Mouse (Mus musculus) hindbrain, embryonic 10.5 days (tissue): ENCODE measurements around the gene Tnfsf13. TPM values are rescaled to one million over a fixed set of nuclear protein-coding genes. Genes with fewer than 3 reads are reported as not detected.

Experiments used
- DNase-seq: peaks from one replicate; pipeline ENCODE4 v3.0.0-alpha.2; 2017; ENCODE audit warnings: low spot score
- H3K27ac ChIP-seq: fragments of 300-500 bp; sonication (generic); 2 replicates; pipeline ENCODE4 v1.5.1; 2016; ENCODE audit warnings: mild to moderate bottlenecking, moderate library complexity
- H3K27me3 ChIP-seq: fragments of 300-500 bp; sonication (generic); 2 replicates; pipeline ENCODE4 v1.6.1; 2016; ENCODE audit warnings: mild to moderate bottlenecking; ENCODE audit not compliant: poor library complexity, insufficient read depth, severe bottlenecking
- H3K36me3 ChIP-seq: fragments of 300-500 bp; sonication (generic); 2 replicates; pipeline ENCODE4 v1.6.1; 2016; ENCODE audit warnings: mild to moderate bottlenecking, moderate library complexity
- H3K4me1 ChIP-seq: fragments of 300-500 bp; sonication (generic); replicated peaks from 2 replicates; pipeline ENCODE4 v1.6.1; 2016; ENCODE audit warnings: mild to moderate bottlenecking
- H3K4me3 ChIP-seq: fragments of 300-500 bp; sonication (generic); 2 replicates; pipeline ENCODE4 v1.5.1; 2016; ENCODE audit warnings: mild to moderate bottlenecking, moderate library complexity
- H3K9me3 ChIP-seq: fragments of 300-500 bp; sonication (generic); 2 replicates; pipeline ENCODE4 v1.6.1; 2016; ENCODE audit warnings: mild to moderate bottlenecking, moderate library complexity
- WGBS: fragments of 180-500 bp; shearing (Covaris S2); methylation state at CpG from one replicate; pipeline ENCODE4 v1.1.7; 2016; 5-methylcytosine and 5-hydroxymethylcytosine counted together
- polyA plus RNA-seq: library from polyadenylated mRNA; unstranded; fragments of >200 nt; fragmentation: Nextera tagmentation; extraction: Ambion mirVana; gene quantifications from 2 replicates; pipeline ENCODE4 v1.2.1, GENCODE M21; 2016

Tnfsf13 gene
- polyA plus RNA-seq, 1 experiment from 2014 or later, result 0.30 TPM

DNA sequence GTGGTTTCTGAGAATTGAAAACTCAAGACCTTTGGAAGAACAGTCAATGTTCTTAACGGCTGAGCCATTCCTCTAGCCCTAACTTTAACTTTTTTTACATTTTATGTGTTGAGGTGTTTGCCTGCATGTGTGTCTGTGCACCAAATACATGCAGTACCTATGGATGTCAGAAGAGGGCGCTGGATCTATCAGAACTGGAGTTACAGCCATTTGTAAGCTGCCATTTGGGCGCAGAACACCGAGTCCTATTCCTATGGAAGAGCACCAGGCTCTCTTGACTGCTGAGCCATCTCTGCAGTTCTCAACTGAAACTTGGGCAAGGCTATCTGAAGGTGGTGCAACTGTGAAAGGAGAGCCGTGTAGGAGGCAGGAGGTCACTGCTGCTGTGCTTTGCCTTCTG is 13.0 kb upstream of the Tnfsf13 start:
- Histone ChIP-seq H3K36me3 (no peaks in the 10 kb centered on the region), H3K4me3 (no peak overlapping the region), H3K27me3 (0 out of 2 replicates have a peak, but pooled peaks cover 9% of the 10 kb centered on the region), H3K9me3 (no peaks in the 10 kb centered on the region), H3K27ac (no peak overlapping the region), H3K4me1 (peaks cover 13% of the 10 kb centered on the region)
- 73% methylated on average over 5 of the region's 5 CpGs for whole genome bisulfite sequencing
- DNase-seq, result no peak

- H3K27ac ChIP-seq, result no peak overlapping the region
- no peaks in the 10 kb centered on the region for H3K36me3 ChIP-seq
- WGBS, result 89% methylated on average over 3 of the region's 3 CpGs
Measured at GRCm38 (mm10) chr11:69697396-69697795, 11.8 kb upstream of the Tnfsf13 start.

DNA sequence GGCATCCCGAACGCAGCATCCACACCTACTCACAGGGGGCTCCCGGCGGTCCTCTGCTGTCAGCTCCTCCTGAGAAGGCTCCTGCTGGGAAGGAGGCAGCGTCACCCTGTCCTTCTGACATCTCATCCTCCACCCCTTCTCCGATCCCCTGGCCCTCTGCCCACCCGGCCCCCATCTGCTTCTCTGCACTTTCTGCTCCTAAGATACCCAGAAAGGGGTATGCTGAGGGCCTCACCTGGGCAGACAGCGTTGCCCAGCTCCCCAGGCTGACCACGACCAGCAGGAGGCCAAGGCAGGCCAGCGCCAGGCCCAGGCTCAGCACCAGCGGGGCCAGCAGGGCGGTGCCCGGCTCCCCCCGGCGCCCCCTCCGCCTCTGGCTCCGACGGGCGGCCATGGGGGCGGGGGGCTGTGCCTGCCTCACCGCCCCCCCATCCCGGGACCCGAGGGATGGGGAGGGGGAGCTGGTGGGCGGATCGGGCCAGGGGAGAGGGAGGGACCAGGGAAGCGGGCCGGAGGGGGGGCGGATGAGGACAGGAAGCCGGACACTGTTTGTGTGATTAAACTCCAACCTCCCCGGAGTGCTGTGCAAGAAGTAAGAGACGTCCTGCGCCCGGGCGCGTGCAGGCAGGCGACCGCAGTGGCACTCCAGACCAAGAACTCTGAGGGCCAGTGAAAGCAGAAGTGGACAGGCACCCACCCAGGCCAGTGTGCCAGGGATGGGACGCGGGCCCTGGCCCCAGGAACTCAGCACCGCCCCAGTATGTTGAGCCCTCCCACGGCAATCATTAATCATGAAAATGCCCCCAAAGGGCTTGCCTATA is 10.0 kb upstream of the Tnfsf13 start, which contains the start of the genes Tnfsf12 and Tnfsfm13:
Tnfsf12 (minus strand) TSS at position 489 of the 821 bp plus-strand sequence.
Tnfsfm13 (minus strand) TSS at position 738 of the 821 bp plus-strand sequence.
- peak within 1 kb of the TSS; percentile 59 for H3K4me3 ChIP-seq
- 1% methylated on average over 40 of the region's 41 CpGs for WGBS
- no peaks in the 10 kb centered on the region for H3K9me3 ChIP-seq
- 0 out of 2 replicates have a peak, but pooled peaks cover 9% of the 10 kb centered on the region for H3K27me3 ChIP-seq
- H3K27ac ChIP-seq, result peak within 1 kb of the TSS; percentile 89
- peaks cover 18% of the 10 kb centered on the region for H3K4me1 ChIP-seq
- no peaks in the 10 kb centered on the region for H3K36me3 ChIP-seq
- DNase-seq, result peak; percentile 60

More at GRCm38 (mm10) chr11:69697396-69697795, 11.8 kb upstream of the Tnfsf13 start:
- DNase-seq, result no peak
- peaks cover 18% of the 10 kb centered on the region for H3K4me1 ChIP-seq
- no peak overlapping the region for H3K4me3 ChIP-seq
- H3K9me3 ChIP-seq, result no peaks in the 10 kb centered on the region
- H3K27me3 ChIP-seq, result 0 out of 2 replicates have a peak, but pooled peaks cover 9% of the 10 kb centered on the region

GRCm38 (mm10) chr11:69695046-69695360 is 9.4 kb upstream of the Tnfsf13 start:
- 34% methylated on average over 6 of the region's 6 CpGs for WGBS
- Histone ChIP-seq H3K4me3 (peak overlapping the region; percentile 59), H3K9me3 (no peaks in the 10 kb centered on the region), H3K27me3 (0 out of 2 replicates have a peak, but pooled peaks cover 9% of the 10 kb centered on the region), H3K36me3 (no peaks in the 10 kb centered on the region), H3K4me1 (peaks cover 19% of the 10 kb centered on the region), H3K27ac (peak overlapping the region; percentile 89)
- no peak for DNase-seq

GRCm38 (mm10) chr11:69693421-69693965 is 7.9 kb upstream of the Tnfsf13 start:
- Histone ChIP-seq H3K27me3 (0 out of 2 replicates have a peak, but pooled peaks cover 9% of the 10 kb centered on the region), H3K27ac (no peak overlapping the region), H3K4me3 (no peak overlapping the region), H3K36me3 (no peaks in the 10 kb centered on the region), H3K4me1 (peaks cover 22% of the 10 kb centered on the region), H3K9me3 (no peaks in the 10 kb centered on the region)
- WGBS, result 71% methylated on average over 11 of the region's 11 CpGs
- DNase-seq, result no peak

GRCm38 (mm10) chr11:69692863-69693262 is 7.3 kb upstream of the Tnfsf13 start:
- H3K4me1 ChIP-seq, result peaks cover 22% of the 10 kb centered on the region
- no peak overlapping the region for H3K4me3 ChIP-seq
- 0 out of 2 replicates have a peak, but pooled peaks cover 9% of the 10 kb centered on the region for H3K27me3 ChIP-seq
- 82% methylated on average over 6 of the region's 6 CpGs for WGBS
- H3K36me3 ChIP-seq, result no peaks in the 10 kb centered on the region
- H3K9me3 ChIP-seq, result no peaks in the 10 kb centered on the region
- no peak for DNase-seq
- H3K27ac ChIP-seq, result no peak overlapping the region

DNA sequence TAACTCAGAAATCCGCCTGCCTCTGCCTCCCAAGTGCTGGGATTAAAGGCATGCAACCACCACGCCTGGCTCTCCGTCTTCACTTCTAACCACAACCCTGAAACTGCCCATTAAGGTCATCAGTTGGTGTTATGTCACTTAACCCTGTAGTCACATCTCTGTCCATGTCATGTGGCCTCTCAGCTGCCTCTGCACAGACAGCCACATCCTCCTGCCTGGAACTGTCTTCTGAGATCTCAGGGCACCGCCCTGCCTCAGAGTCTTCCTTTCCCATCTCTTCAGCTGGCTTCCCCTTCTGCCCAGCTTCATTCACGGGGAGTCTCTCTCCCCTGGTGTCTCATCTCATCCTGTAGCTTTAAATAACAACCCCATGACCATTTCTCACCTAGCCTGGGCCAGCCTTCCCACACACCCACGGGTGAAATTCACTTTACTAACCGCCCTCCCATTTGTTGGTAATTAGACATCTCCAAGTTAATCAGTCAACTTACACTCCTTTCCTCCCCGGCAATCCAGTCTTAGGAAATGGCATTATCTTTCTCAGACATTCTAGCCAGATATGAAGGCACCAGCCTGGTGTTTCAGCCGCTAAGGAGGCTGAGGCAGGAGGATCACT is 6.7 kb upstream of the Tnfsf13 start:
- Histone ChIP-seq H3K4me1 (peaks cover 22% of the 10 kb centered on the region), H3K27ac (no peak overlapping the region), H3K9me3 (no peaks in the 10 kb centered on the region), H3K4me3 (no peak overlapping the region), H3K36me3 (no peaks in the 10 kb centered on the region), H3K27me3 (0 out of 2 replicates have a peak, but pooled peaks cover 10% of the 10 kb centered on the region)
- WGBS, result 83% methylated on average over 9 of the region's 9 CpGs
- no peak for DNase-seq

- Histone ChIP-seq H3K4me3 (no peak overlapping the region), H3K9me3 (no peaks in the 10 kb centered on the region), H3K4me1 (peaks cover 22% of the 10 kb centered on the region), H3K27me3 (0 out of 2 replicates have a peak, but pooled peaks cover 11% of the 10 kb centered on the region), H3K36me3 (no peaks in the 10 kb centered on the region), H3K27ac (peak overlapping the region; percentile 23; the same call in 1 of the 2 replicates)
- no peak for DNase-seq
- 97% methylated on average over 1 of the region's 1 CpGs for WGBS
Measured at GRCm38 (mm10) chr11:69689891-69690290, 4.3 kb upstream of the Tnfsf13 start.

DNA sequence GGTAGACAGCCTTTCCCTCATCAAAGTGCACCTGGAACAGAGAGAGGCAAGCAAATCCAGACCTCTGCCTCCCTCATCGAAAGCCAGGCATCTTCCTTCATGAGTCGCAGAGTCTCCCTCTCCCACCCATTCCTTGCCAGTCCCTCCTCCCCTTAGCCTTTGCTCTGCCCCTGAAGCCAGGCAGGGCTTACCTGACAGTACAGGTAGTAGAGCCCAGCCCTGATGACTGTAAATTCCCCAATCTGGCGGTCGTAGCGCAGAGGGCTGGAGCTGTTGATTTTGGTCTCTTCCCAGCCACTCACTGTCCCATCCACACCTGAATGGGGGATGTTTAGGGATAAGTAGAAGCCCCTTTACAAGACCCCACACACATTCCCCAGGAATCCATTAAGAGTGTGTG is 1.5 kb upstream of the Tnfsf13 start:
- H3K9me3 ChIP-seq, result no peaks in the 10 kb centered on the region
- peaks cover 15% of the 10 kb centered on the region; the same call in 1 of the 2 replicates for H3K27me3 ChIP-seq
- H3K4me1 ChIP-seq, result peaks cover 28% of the 10 kb centered on the region
- no peak for DNase-seq
- H3K4me3 ChIP-seq, result peak overlapping the region; percentile 14; the same call in 1 of the 2 replicates
- no peaks in the 10 kb centered on the region for H3K36me3 ChIP-seq
- H3K27ac ChIP-seq, result no peak overlapping the region
- 54% methylated on average over 5 of the region's 5 CpGs for WGBS

DNA sequence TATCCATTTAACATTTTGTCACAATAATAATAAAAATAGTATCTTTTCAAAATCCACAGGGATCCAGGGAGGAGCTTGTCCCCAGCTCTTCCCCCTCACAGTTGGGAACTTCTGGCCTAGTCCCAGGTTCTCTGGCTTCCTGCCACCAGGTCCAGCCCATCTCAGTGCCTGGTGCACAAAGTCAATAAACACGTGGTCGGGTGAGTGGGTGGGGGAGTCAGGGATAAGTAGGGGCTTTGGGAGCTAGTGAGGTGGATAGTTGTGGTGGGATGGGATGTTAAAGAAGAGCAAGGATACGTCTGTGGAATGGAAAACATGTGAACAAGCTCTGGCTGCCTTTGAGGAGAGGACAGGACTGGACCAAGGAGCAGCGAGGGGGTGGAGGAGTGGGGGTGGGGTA is 793 bp upstream of the Tnfsf13 start:
- 18% methylated on average over 4 of the region's 4 CpGs for WGBS
- Histone ChIP-seq H3K4me3 (no peak overlapping the region), H3K27ac (no peak overlapping the region), H3K9me3 (no peaks in the 10 kb centered on the region), H3K36me3 (no peaks in the 10 kb centered on the region), H3K27me3 (peaks cover 15% of the 10 kb centered on the region; the same call in 1 of the 2 replicates), H3K4me1 (peaks cover 34% of the 10 kb centered on the region)
- no peak for DNase-seq

DNA sequence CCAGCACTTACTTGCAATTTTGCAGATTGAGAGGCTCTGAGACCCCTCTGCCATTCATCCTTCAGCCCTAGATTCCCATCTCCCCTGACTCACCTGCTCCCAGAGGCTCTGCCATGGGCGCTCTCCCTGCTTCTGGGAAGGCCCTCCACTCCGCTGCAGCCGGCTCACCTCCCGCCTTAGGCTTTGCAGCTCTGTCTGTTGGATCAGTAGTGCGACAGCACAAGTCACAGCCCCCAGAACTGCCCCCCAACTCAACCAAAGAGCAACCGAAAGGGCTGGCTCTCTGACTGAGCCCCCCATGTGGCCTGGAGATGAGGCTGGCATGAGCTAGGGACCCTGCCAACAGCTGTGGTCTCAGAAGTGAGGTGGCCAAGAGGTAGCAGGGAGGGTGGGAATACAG is 648 bp downstream of the Tnfsf13 start:
- H3K27ac ChIP-seq, result no peak overlapping the region
- H3K4me3 ChIP-seq, result no peak overlapping the region
- DNase-seq, result no peak
- H3K36me3 ChIP-seq, result peaks cover 7% of the 10 kb centered on the region
- peaks cover 47% of the 10 kb centered on the region for H3K4me1 ChIP-seq
- H3K27me3 ChIP-seq, result peaks cover 15% of the 10 kb centered on the region; the same call in 1 of the 2 replicates
- WGBS, result 83% methylated on average over 6 of the region's 6 CpGs
- H3K9me3 ChIP-seq, result no peaks in the 10 kb centered on the region

DNA sequence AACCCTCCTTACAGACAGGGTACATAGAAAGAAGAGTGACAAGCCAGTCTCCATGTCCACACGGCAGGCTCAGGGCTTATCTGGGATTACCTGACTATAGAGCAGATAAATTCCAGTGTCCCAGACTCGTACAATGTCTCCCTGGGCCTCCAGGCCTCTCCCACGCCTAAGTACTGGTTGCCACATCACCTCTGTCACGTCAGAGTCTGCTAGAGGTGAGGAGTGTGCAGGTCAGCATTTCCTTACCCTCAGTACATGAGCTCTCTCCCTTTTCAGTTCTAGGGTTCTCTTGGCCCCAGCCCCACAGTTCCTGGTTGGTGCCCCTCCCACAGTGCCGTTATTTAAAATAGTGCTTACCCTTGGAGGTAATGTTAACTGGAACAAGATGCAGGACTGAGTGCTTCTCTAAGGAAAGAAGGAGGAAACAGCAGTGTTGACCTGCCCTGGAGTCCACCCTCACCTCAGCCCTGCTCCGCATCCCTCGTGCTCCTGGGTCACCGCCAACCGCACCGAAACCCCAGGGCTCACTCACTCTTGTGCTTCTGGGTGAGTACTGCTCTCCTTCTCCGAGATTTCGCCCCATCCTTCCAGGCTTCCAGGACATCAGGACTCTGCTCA is 1.3 kb downstream of the Tnfsf13 start:
- WGBS, result 86% methylated on average over 12 of the region's 12 CpGs
- peak overlapping the region; percentile 41 for H3K27ac ChIP-seq
- peaks cover 15% of the 10 kb centered on the region; the same call in 1 of the 2 replicates for H3K27me3 ChIP-seq

More for the DNA sequence above, 1.3 kb downstream of the Tnfsf13 start:
- Histone ChIP-seq H3K4me1 (peaks cover 50% of the 10 kb centered on the region), H3K36me3 (peaks cover 14% of the 10 kb centered on the region), H3K4me3 (no peak overlapping the region), H3K9me3 (no peaks in the 10 kb centered on the region)
- no peak for DNase-seq
